Mouse (Mus musculus): ENCODE results near the gene Lrrc3b. TPM values are rescaled to one million over a fixed set of nuclear protein-coding genes. Genes with fewer than 3 reads are reported as not detected.

Lrrc3b gene
- 1.5 and 1.6 TPM in 2 replicates for polyA plus RNA-seq (2014; fragmentation: Nextera tagmentation; extraction: Ambion mirVana)

GRCm38 (mm10) chr14:15438485-15439157 lies at the start of gene Lrrc3b:
Lrrc3b (minus strand) TSS chr14:15438987.
- no peaks in the 10 kb centered on the region for H3K9me3 ChIP-seq (ENCODE audit: control insufficient read depth, low read length)
- DNase-seq (ENCODE audit: low spot score), result peak; percentile 69
- H3K27me3 ChIP-seq (ENCODE audit: control insufficient read depth, insufficient read depth, low read length), result peaks cover 14% of the 10 kb centered on the region; the same call in 1 of the 2 replicates
- ATAC-seq (ENCODE audit: low FRiP score), result peak; percentile 84
- H3K4me3 ChIP-seq (ENCODE audit: low read depth, low read length), result peak within 1 kb of the TSS; percentile 57
- peak within 1 kb of the TSS; percentile 97 for H3K4me2 ChIP-seq (replicated peaks; ENCODE audit: low read depth, low read length)
- H3K27ac ChIP-seq (ENCODE audit: low read depth, low read length), result no peak within 1 kb of the TSS
- H3K9ac ChIP-seq (ENCODE audit: low read depth, low read length), result peak within 1 kb of the TSS; percentile 49; the same call in 1 of the 2 replicates
- no peaks in the 10 kb centered on the region for H3K36me3 ChIP-seq (ENCODE audit: control insufficient read depth, insufficient read depth, low read length)
- H3K4me1 ChIP-seq (replicated peaks; ENCODE audit: control insufficient read depth, insufficient read depth, low read length), result peaks cover 3% of the 10 kb centered on the region; the same call in 1 of the 2 replicates
- WGBS, result under 1% methylated on average over 49 of the region's 51 CpGs

- H3K4me3 ChIP-seq (ENCODE audit: low read depth, low read length), result no peak overlapping the region
- no peak overlapping the region for H3K27ac ChIP-seq (ENCODE audit: low read depth, low read length)
- no peaks in the 10 kb centered on the region for H3K9me3 ChIP-seq (ENCODE audit: control insufficient read depth, low read length)
- DNase-seq (ENCODE audit: low spot score) (no peak), ATAC-seq (ENCODE audit: low FRiP score) (no peak)
- H3K4me2 ChIP-seq (replicated peaks; ENCODE audit: low read depth, low read length), result no peak overlapping the region
- H3K9ac ChIP-seq (ENCODE audit: low read depth, low read length), result no peak overlapping the region
- H3K4me1 ChIP-seq (replicated peaks; ENCODE audit: control insufficient read depth, insufficient read depth, low read length), result no peaks in the 10 kb centered on the region
- no peaks in the 10 kb centered on the region for H3K36me3 ChIP-seq (ENCODE audit: control insufficient read depth, insufficient read depth, low read length)
- H3K27me3 ChIP-seq (ENCODE audit: control insufficient read depth, insufficient read depth, low read length), result no peaks in the 10 kb centered on the region
These were observed 38.9 kb upstream of the Lrrc3b start for GRCm38 (mm10) chr14:15477668-15478067.

DNA sequence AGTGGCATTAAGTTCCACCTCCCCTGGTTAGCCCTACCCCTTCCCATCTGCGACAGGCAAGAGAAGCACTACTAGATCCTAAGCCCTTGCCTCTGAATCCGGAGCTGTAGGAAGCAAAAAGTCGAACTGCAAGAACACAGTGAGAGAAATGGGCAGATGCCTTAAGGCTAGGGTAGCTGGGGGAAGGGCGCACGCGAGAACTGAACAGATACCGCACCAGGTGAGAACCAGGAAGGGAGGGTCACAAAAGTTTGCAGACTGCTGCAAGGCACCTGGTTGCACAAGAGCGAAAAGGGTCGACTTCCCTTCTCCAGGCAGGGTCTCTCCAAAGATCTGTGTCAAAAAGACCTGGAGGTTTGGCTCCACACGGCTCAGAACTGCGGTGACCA lies 697 bp downstream of the Lrrc3b start:
- no peaks in the 10 kb centered on the region for H3K36me3 ChIP-seq (ENCODE audit: control insufficient read depth, insufficient read depth, low read length)
- WGBS, result under 1% methylated on average over 11 of the region's 11 CpGs
- no peak overlapping the region for H3K9ac ChIP-seq (ENCODE audit: low read depth, low read length)
- peaks cover 3% of the 10 kb centered on the region; the same call in 1 of the 2 replicates for H3K4me1 ChIP-seq (replicated peaks; ENCODE audit: control insufficient read depth, insufficient read depth, low read length)
- H3K4me3 ChIP-seq (ENCODE audit: low read depth, low read length), result peak overlapping the region; percentile 57
- peak; percentile 15 for ATAC-seq (ENCODE audit: low FRiP score)
- no peak for DNase-seq (ENCODE audit: low spot score)
- H3K9me3 ChIP-seq (ENCODE audit: control insufficient read depth, low read length), result no peaks in the 10 kb centered on the region
- H3K4me2 ChIP-seq (replicated peaks; ENCODE audit: low read depth, low read length), result peak overlapping the region; percentile 97
- no peak overlapping the region for H3K27ac ChIP-seq (ENCODE audit: low read depth, low read length)
- H3K27me3 ChIP-seq (ENCODE audit: control insufficient read depth, insufficient read depth, low read length), result peaks cover 14% of the 10 kb centered on the region; the same call in 1 of the 2 replicates

DNA sequence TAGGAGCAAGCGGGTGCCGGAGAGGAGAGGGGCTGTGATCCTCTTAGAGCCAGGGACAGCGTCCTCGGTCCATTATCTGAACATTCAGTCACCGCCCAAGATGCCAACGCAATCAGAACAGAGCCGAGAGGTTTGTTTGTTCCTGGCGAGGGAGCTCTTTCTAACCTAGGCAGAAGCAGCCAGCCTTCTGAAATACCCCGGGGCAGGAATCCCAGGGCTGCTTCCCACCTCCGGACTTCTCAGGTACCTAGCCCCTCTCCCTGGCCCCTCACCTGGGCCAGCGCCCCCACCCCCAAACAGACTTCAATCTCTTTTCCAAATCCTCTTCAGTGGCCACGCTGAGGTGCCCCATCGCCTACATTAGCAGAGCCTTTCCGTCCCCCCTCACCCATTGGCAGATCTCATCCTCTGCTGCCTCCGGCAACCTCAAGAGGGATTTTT lies 1.3 kb downstream of the Lrrc3b start:
- no peak overlapping the region for H3K27ac ChIP-seq (ENCODE audit: low read depth, low read length)
- no peak overlapping the region for H3K9ac ChIP-seq (ENCODE audit: low read depth, low read length)
- H3K27me3 ChIP-seq (ENCODE audit: control insufficient read depth, insufficient read depth, low read length), result peaks cover 14% of the 10 kb centered on the region; the same call in 1 of the 2 replicates
- 3% methylated on average over 15 of the region's 15 CpGs for WGBS
- peak; percentile 12 for DNase-seq (ENCODE audit: low spot score)
- ATAC-seq (ENCODE audit: low FRiP score), result no peak
- no peaks in the 10 kb centered on the region for H3K9me3 ChIP-seq (ENCODE audit: control insufficient read depth, low read length)
- peaks cover 3% of the 10 kb centered on the region; the same call in 1 of the 2 replicates for H3K4me1 ChIP-seq (replicated peaks; ENCODE audit: control insufficient read depth, insufficient read depth, low read length)
- H3K4me2 ChIP-seq (replicated peaks; ENCODE audit: low read depth, low read length), result peak overlapping the region; percentile 97
- H3K36me3 ChIP-seq (ENCODE audit: control insufficient read depth, insufficient read depth, low read length), result no peaks in the 10 kb centered on the region
- peak overlapping the region; percentile 57 for H3K4me3 ChIP-seq (ENCODE audit: low read depth, low read length)

GRCm38 (mm10) chr14:15437046-15437445 lies 1.7 kb downstream of the Lrrc3b start:
- Histone ChIP-seq H3K9me3 (ENCODE audit: control insufficient read depth, low read length) (no peaks in the 10 kb centered on the region), H3K9ac (ENCODE audit: low read depth, low read length) (no peak overlapping the region), H3K4me2 (replicated peaks; ENCODE audit: low read depth, low read length) (peak overlapping the region; percentile 97; the same call in 1 of the 2 replicates), H3K4me1 (replicated peaks; ENCODE audit: control insufficient read depth, insufficient read depth, low read length) (peaks cover 3% of the 10 kb centered on the region; the same call in 1 of the 2 replicates), H3K27me3 (ENCODE audit: control insufficient read depth, insufficient read depth, low read length) (peaks cover 14% of the 10 kb centered on the region; the same call in 1 of the 2 replicates), H3K4me3 (ENCODE audit: low read depth, low read length) (no peak overlapping the region), H3K36me3 (ENCODE audit: control insufficient read depth, insufficient read depth, low read length) (no peaks in the 10 kb centered on the region), H3K27ac (ENCODE audit: low read depth, low read length) (no peak overlapping the region)
- DNase-seq (ENCODE audit: low spot score), result peak; percentile 1
- ATAC-seq (ENCODE audit: low FRiP score), result no peak
- WGBS, result 55% methylated on average over 4 of the region's 4 CpGs

DNA sequence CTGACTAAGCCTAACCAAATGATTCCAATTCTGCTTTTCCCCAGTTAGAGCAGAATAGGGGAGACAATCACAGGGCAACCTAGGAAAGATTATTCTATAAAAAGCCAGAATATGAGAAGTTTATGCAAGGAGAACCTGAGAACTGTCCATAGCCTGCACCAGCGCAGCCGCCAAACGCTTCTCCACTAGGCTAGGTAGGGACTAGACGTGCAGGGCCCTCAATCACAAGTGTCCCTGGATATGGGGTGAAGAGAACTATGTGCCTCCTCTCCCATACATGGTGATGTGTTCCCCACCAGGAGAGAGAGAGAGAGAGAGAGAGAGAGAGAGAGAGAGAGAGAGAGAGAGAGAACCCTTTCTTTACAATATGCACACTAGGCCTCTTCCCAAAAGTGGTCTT lies 2.2 kb downstream of the Lrrc3b start:
- Histone ChIP-seq H3K4me1 (replicated peaks; ENCODE audit: control insufficient read depth, insufficient read depth, low read length) (peaks cover 3% of the 10 kb centered on the region; the same call in 1 of the 2 replicates), H3K9me3 (ENCODE audit: control insufficient read depth, low read length) (no peaks in the 10 kb centered on the region), H3K36me3 (ENCODE audit: control insufficient read depth, insufficient read depth, low read length) (no peaks in the 10 kb centered on the region), H3K4me3 (ENCODE audit: low read depth, low read length) (no peak overlapping the region), H3K27ac (ENCODE audit: low read depth, low read length) (no peak overlapping the region), H3K4me2 (replicated peaks; ENCODE audit: low read depth, low read length) (no peak overlapping the region), H3K27me3 (ENCODE audit: control insufficient read depth, insufficient read depth, low read length) (peaks cover 14% of the 10 kb centered on the region; the same call in 1 of the 2 replicates), H3K9ac (ENCODE audit: low read depth, low read length) (no peak overlapping the region)
- WGBS, result 98% methylated on average over 4 of the region's 4 CpGs
- ATAC-seq (ENCODE audit: low FRiP score), result no peak
- DNase-seq (ENCODE audit: low spot score), result no peak

DNA sequence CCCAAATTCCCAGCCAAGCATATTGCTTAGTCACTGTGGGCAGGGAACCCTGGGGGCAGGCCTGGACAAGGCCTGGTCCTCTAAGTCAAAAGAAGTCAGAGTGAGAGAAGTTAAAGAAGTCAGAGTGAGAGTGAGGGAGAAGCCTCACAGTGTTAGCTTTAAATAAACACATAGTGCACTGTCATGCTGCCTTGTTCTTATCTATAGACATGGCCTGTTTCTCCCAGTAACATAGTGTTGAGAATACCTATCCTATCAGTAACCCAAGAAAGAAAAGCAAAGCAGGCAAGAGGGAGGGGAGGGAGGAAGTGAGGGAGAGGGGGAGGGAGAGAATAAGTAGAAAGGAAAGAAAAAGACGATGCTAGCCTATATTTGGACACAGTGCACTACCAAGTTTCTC lies 6.4 kb downstream of the Lrrc3b start:
- no peak for ATAC-seq (ENCODE audit: low FRiP score)
- 68% methylated on average over 1 of the region's 1 CpGs for WGBS
- peaks cover 3% of the 10 kb centered on the region; the same call in 1 of the 2 replicates for H3K27me3 ChIP-seq (ENCODE audit: control insufficient read depth, insufficient read depth, low read length)

GRCm38 (mm10) chr14:15421624-15422023 lies 17.2 kb downstream of the Lrrc3b start:
- H3K4me3 ChIP-seq (ENCODE audit: low read depth, low read length), result no peak overlapping the region
- no peak for ATAC-seq (ENCODE audit: low FRiP score)
- 82% methylated on average over 1 of the region's 1 CpGs for WGBS

More for the DNA sequence above, 6.4 kb downstream of the Lrrc3b start:
- DNase-seq (ENCODE audit: low spot score), result no peak
- Histone ChIP-seq H3K36me3 (ENCODE audit: control insufficient read depth, insufficient read depth, low read length) (no peaks in the 10 kb centered on the region), H3K27ac (ENCODE audit: low read depth, low read length) (no peak overlapping the region), H3K4me1 (replicated peaks; ENCODE audit: control insufficient read depth, insufficient read depth, low read length) (no peaks in the 10 kb centered on the region), H3K4me3 (ENCODE audit: low read depth, low read length) (no peak overlapping the region), H3K9ac (ENCODE audit: low read depth, low read length) (no peak overlapping the region), H3K4me2 (replicated peaks; ENCODE audit: low read depth, low read length) (no peak overlapping the region), H3K9me3 (ENCODE audit: control insufficient read depth, low read length) (no peaks in the 10 kb centered on the region)

More at GRCm38 (mm10) chr14:15421624-15422023, 17.2 kb downstream of the Lrrc3b start:
- DNase-seq (ENCODE audit: low spot score), result no peak
- H3K9me3 ChIP-seq (ENCODE audit: control insufficient read depth, low read length), result no peaks in the 10 kb centered on the region
- H3K27ac ChIP-seq (ENCODE audit: low read depth, low read length), result no peak overlapping the region
- no peaks in the 10 kb centered on the region for H3K36me3 ChIP-seq (ENCODE audit: control insufficient read depth, insufficient read depth, low read length)
- no peaks in the 10 kb centered on the region for H3K27me3 ChIP-seq (ENCODE audit: control insufficient read depth, insufficient read depth, low read length)
- H3K4me1 ChIP-seq (replicated peaks; ENCODE audit: control insufficient read depth, insufficient read depth, low read length), result no peaks in the 10 kb centered on the region
- H3K9ac ChIP-seq (ENCODE audit: low read depth, low read length), result no peak overlapping the region
- H3K4me2 ChIP-seq (replicated peaks; ENCODE audit: low read depth, low read length), result no peak overlapping the region
